Mouse (Mus musculus): ENCODE measurements around the gene Eri3. TPM values are rescaled to one million over a fixed set of nuclear protein-coding genes. Genes with fewer than 3 reads are reported as not detected.

Gene Eri3
- total RNA-seq, 2 experiments from 2014 or later = 183 to 214 TPM

DNA sequence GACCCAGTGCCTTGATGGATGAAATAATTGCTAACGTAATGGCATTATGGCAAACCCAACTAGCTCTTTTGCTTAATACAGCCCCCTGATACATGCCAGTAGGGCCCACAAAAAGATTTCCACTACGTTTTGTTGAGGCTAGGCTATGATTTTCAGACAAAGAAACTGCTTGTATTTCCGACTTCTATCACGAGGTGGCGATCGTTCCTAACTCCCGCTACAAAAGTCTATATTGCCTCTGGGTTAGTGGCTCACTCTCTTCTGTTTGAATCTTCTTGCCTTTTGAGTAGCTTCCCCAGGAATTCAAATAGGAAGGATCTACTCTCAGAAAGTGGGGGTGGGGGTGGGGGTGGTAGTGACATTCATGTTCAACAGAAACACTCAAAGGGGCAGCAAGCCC, 155.2 kb downstream of the Eri3 start:
- DNase-seq (ENCODE audit: low spot score in 2 of 2) = peak; percentile 51 to 59
- intact Hi-C loops (cut with DNase I) = loop anchor here (1.0 to 10.0 kb wide), 2 partner anchors 65 to 379 kb away; no protein-coding TSS in a partner anchor

DNA sequence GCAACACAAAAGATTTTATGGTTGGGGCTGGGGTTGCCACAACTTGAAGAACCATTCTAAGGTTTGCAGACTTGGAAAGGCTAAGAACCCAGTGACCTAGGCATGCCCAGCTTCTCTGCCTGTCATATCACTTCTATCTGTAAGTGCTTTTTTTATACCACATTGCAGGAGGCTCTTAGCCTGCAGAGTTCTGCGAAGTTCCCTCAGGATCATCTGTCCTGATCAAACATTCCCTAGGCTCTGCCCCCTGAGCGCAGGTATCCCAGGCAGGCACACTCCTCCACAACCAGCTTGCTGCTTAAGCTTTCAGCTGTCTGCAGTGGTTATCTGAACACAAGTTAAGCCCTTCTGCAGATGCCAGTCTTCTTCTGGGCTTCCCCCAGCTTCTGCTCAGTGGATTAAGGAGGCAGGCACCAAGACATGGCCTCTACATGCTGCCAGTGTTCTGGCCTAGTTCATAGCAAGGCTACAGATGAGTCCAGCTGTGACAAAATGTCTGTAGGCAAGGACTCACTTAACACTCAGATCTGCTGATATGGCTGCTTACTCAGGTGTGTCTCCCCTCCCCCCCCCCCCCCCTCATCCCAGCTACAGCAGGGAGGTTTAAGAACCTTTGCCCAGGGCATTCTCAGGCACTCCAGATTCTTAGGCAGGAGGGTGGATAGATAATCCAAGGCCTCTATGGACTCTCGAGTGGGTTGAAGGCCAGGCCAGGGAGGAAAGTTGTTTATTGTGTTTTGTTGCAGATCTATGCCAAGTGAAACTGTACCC, 158.8 kb downstream of the Eri3 start:
- DNase-seq (ENCODE audit: low spot score in 2 of 2) = no peak
- intact Hi-C loops (cut with DNase I) = loop anchor here (10.0 kb wide), 1 partner anchor 376 kb away; no protein-coding TSS in a partner anchor

DNA sequence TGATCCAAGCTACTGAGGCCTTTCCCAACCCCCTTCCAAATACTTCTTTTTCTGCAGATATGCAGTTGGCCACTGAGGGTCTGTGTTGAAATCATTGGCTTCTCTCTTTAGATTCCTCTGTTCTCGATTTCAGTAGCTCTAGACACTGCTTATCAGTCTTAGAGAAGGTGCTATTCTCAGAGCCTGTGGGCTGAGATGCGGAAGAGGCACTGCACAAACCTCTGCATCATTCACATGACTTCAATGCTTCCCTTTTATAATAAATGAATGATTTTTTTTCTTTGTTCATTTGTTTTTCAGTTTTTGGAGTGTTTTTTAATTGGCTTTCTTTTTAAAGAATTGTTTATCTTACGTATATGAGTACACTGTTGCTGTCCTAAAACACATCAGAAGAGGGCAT, 162.1 kb downstream of the Eri3 start:
- intact Hi-C loops (cut with DNase I) = no loop called here
- DNase-seq (ENCODE audit: low spot score in 2 of 2) = no peak

DNA sequence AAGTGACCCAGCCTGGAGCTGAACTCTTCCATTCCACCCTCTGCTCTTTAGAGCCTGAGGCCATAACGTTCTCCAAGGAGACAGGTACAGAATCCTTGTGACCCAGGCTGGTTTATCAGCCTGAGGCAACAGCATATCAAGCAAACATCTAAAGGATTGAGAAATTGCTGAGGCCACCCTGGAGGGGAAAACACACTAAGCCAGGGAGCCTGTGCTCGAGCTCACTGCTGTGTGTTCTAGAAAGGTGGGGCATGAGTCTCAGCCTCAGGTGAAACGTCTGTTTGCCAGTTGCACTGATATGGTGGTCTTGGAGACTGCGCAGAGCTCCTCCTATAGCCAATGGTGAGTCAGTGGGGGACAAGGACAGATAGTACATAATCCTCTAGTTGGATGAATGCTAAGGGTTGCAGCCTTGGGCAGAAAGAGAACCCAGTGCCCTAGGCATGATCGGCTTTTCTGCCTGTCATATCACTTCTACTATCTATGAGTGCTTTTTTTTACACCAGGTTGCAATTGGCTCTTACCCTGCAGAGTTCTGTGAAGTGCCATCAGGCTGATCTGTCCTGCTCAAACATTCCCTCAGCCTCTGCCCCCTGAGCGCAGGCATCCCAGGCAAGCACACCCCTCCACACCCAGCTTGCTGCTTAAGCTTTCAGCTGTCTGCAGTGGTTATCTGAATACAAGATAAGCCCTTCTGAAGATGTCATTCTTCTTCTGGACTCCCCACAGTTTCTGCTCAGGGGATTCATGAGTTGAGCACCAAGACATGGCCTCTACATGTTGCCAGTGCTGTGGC, 163.3 kb downstream of the Eri3 start:
- intact Hi-C loops (cut with DNase I) = no loop called here
- no peak for DNase-seq (ENCODE audit: low spot score in 2 of 2)

Small RNA genes within 50 kb of the gene (microRNA-seq; reads per million reads assigned to microRNA genes)
- 0 reads per million in 2 experiments for gene Gm25559

Other genes with a start within 250 kb of the Eri3 start
- gene Rnf220, start 53.3 kb upstream of the Eri3 start, total RNA-seq (2021) = 100 to 1,000 TPM; 179 to 182 TPM
- 10 to 100 TPM; 33.1 to 35.2 TPM for gene Dmap1, start 131.9 kb downstream of the Eri3 start, total RNA-seq (2021)
- gene Gm12845, start 174.0 kb downstream of the Eri3 start, total RNA-seq (2021) = not detected
- gene Klf17, start 215.3 kb downstream of the Eri3 start, total RNA-seq (2021) = not detected